Mouse (Mus musculus) brain, embryonic 14.5 days (tissue): Measurements from ENCODE around the gene Odf2.

Experiments
- CTCF ChIP-seq: fragments of 200-500 bp; IDR thresholded peaks from 2 replicates; pipeline ENCODE4 v1.5.1; 2012; ENCODE audit warnings: inconsistent platforms, mild to moderate bottlenecking, moderate library complexity, borderline replicate concordance; ENCODE audit not compliant: insufficient read depth, insufficient read length; ENCODE audit errors: extremely low read depth
- POLR2A ChIP-seq: fragments of 200-500 bp; IDR thresholded peaks from 2 replicates; pipeline ENCODE4 v1.6.1; 2012; ENCODE audit warnings: mild to moderate bottlenecking, inconsistent platforms, borderline replicate concordance; ENCODE audit not compliant: poor library complexity, insufficient read depth, insufficient read length, severe bottlenecking; ENCODE audit errors: extremely low read depth

DNA sequence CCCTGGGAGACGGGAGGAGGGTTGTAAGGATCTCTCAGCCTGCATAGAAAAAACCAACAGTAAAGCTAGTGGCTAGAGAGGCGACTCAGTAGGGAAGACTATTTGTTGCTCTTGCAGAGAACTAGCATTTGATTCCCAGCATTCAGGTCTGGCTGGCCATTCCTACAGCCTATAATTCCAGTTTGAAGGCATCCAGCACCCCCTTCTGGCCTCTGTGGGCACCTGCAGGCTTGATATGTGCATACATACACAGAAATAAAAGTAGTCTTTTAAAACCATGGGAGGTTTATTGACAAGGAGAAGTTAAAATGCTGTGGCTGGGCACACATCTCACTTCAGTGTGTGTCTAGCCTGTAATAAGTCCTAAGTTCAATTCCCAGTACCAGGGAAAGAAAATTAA lies 21.0 kb downstream of the Odf2 start:
- TF ChIP-seq CTCF (peak; percentile 35; the same call in 1 of the 2 replicates), POLR2A (no peak)
